Mouse (Mus musculus) kidney, adult 10 weeks (tissue): ENCODE results near the gene Pls1. TPM values are rescaled to one million over a fixed set of nuclear protein-coding genes. Genes with fewer than 3 reads are reported as not detected.

Experiments
- polyA plus RNA-seq: library from polyadenylated mRNA; stranded (reverse); fragments of 350-450 nt; fragmentation: Illumina TruSeq; extraction: RNeasy Lipid Tissue Mini Kit (QIAGEN cat#74804); gene quantifications from one replicate; pipeline ENCODE4 v1.2.3, GENCODE M21; 2014; ENCODE audit warnings: low read depth, low replicate concordance

Pls1 gene
- 111 TPM for polyA plus RNA-seq

DNA sequence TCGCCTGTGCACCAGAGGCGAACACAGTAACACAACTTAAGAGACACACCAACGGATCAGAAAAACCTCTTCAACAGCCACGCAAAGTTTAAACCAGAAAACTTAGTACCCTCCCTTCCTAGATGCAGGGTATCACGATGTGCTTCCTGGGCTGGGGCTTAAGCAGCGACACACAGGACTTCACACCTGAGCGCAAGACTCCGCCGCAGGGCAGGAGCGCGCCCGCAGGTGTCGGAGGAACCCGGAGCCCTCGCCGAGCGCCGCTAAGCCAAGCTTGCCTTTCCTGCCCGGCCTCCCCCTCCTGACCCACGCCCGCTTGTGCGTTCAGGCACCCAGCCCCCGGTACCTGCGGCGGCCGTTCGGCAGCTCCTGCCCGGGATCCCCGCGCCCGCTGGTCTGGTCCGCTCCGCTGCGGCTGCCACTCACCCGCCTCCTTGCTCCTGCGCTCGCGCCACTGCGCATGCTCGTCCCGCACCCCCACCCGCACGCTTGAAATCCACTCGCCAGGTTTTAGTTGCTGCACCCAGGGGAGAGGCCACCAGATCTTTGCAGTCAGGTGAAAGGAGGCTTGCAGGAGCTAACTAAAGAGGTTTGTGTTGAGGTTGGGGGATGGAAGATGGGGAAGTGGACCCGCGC, at the start of gene Pls1:
TSS of gene Pls1 (minus strand) at position 487 of the 636 bp plus-strand sequence.

DNA sequence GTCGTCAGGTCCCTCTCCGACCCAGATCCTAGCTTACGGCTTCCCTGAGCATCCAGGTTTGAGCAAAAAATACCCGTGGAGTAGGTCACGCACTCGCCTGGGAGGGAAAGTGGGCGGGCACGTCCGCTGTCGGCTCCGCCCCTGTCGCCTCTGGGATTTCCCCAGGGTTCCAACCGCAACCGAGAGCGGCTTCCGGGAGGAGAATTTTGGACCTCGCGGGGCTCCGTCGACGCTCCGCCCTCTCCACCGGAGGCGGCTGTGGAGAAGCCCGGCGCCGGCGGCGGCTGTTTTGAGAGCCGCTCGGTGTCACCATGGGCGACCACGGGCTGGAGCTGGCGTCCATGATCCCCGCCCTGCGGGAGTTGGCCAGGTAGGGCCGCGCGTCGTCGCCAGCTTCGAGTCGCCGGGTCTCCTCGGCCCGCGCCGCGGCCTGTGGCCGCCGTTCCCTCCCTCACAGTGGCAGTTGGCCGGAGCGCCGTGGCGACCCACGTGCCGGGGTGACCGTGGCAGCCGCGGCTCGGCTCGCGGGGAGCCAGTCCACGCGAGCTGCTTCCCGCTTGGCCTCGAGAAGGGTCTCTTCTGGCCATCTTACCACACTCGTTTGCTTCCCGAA, 12.4 kb upstream of the Pls1 start, which contains the start of gene Atr:
TSS of gene Atr (plus strand) at position 184 of the 613 bp plus-strand sequence.

DNA sequence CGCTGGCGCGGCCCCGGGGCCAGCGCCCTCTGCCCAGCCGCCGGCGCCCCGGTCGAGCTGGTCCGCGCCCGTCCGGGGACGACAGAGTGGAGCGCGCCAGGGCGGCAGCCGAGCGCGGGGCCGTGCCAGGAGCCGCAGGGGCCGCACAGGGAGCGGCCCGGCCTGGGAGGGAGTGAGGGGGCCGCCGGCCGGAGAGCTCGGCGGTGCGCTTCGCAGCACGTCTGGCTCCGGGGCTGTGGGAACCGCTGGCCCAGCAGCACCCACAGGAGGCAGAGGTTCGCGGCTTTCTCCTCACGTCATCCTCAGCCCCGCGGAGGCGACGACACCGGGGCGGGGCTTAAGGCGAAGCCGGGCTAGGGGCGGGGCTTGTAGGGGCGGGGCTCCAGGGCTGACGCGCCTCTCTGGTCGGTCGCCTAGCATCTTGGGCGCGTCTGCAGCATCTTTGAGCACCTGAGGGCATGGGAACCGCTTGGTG, 95.0 kb downstream of the Pls1 start, which contains the start of gene Trpc1:
TSS of gene Trpc1 (minus strand) at position 339 of the 475 bp plus-strand sequence.

Other genes starting within 250 kb of the Pls1 start
- gene Pcolce2, start 207.7 kb downstream of the Pls1 start, polyA plus RNA-seq = 1.9 TPM
- gene Trpc1, start 94.9 kb downstream of the Pls1 start, polyA plus RNA-seq = 55.1 TPM
- 23.3 TPM for gene Atr, start 12.3 kb upstream of the Pls1 start, polyA plus RNA-seq
- gene Xrn1, start 109.4 kb upstream of the Pls1 start, polyA plus RNA-seq = 22.4 TPM